Mouse (Mus musculus): ENCODE measurements at regions not wholly inside any gene's neighbourhood (a gene's known extent, or its start where the extent isn't known, plus 50 kb on each side); places are given as distances from the start of the nearest gene placed in this dataset.

GRCm38 (mm10) chr15:51507126-51507525 is 2377.6 kb upstream of the Gm7489 start:
- ATAC-seq (0 out of 2 replicates have a peak, but pooled peaks have one; percentile 31), DNase-seq (no peak)
- Histone ChIP-seq H3K27ac (ENCODE audit: low read depth) (no peak overlapping the region), H3K4me3 (ENCODE audit: low read depth, low read length) (no peak overlapping the region), H3K27me3 (ENCODE audit: insufficient read depth, low read length) (no peaks in the 10 kb centered on the region), H3K9me3 (ENCODE audit: low read length) (no peaks in the 10 kb centered on the region), H3K36me3 (replicated peaks; ENCODE audit: insufficient read depth, low read length) (no peaks in the 10 kb centered on the region), H3K4me2 (ENCODE audit: low read depth, low read length) (no peak overlapping the region), H3K9ac (replicated peaks) (no peak overlapping the region), H3K4me1 (ENCODE audit: insufficient read depth) (no peaks in the 10 kb centered on the region)
- 54% methylated on average over 2 of the region's 2 CpGs for WGBS (ENCODE audit: insufficient replicate concordance)
- TF ChIP-seq EP300 (IDR thresholded peaks at IDR 0.05; ENCODE audit: low read depth) (no peak), CTCF (IDR thresholded peaks at IDR 0.05; ENCODE audit: low read depth) (no peak)

GRCm38 (mm10) chr15:51511319-51511718 is 2373.4 kb upstream of the Gm7489 start:
- Histone ChIP-seq H3K9ac (replicated peaks) (no peak overlapping the region), H3K4me1 (ENCODE audit: insufficient read depth) (no peaks in the 10 kb centered on the region), H3K27me3 (ENCODE audit: insufficient read depth, low read length) (no peaks in the 10 kb centered on the region), H3K27ac (ENCODE audit: low read depth) (no peak overlapping the region), H3K36me3 (replicated peaks; ENCODE audit: insufficient read depth, low read length) (no peaks in the 10 kb centered on the region), H3K4me2 (ENCODE audit: low read depth, low read length) (no peak overlapping the region), H3K4me3 (ENCODE audit: low read depth, low read length) (no peak overlapping the region), H3K9me3 (ENCODE audit: low read length) (no peaks in the 10 kb centered on the region)
- 56% methylated on average over 5 of the region's 5 CpGs for WGBS (ENCODE audit: insufficient replicate concordance)
- TF ChIP-seq EP300 (IDR thresholded peaks at IDR 0.05; ENCODE audit: low read depth): no peak
- no peak for TF ChIP-seq CTCF (IDR thresholded peaks at IDR 0.05; ENCODE audit: low read depth)
- DNase-seq (no peak), ATAC-seq (no peak)

- WGBS (ENCODE audit: insufficient replicate concordance): 66% methylated on average over 5 of the region's 5 CpGs
- Histone ChIP-seq H3K4me2 (ENCODE audit: low read depth, low read length) (no peak overlapping the region), H3K27ac (ENCODE audit: low read depth) (no peak overlapping the region), H3K4me1 (ENCODE audit: insufficient read depth) (peaks cover 4% of the 10 kb centered on the region; the same call in 1 of the 2 replicates), H3K36me3 (replicated peaks; ENCODE audit: insufficient read depth, low read length) (no peaks in the 10 kb centered on the region), H3K4me3 (ENCODE audit: low read depth, low read length) (no peak overlapping the region), H3K27me3 (ENCODE audit: insufficient read depth, low read length) (no peaks in the 10 kb centered on the region), H3K9ac (replicated peaks) (no peak overlapping the region), H3K9me3 (ENCODE audit: low read length) (no peaks in the 10 kb centered on the region)
- DNase-seq (no peak), ATAC-seq (no peak)
- no peak for TF ChIP-seq CTCF (IDR thresholded peaks at IDR 0.05; ENCODE audit: low read depth)
- TF ChIP-seq EP300 (IDR thresholded peaks at IDR 0.05; ENCODE audit: low read depth): no peak
These were observed 2348.4 kb upstream of the Gm7489 start for GRCm38 (mm10) chr15:51536317-51536716.

GRCm38 (mm10) chr15:51551216-51551775 is 2333.4 kb upstream of the Gm7489 start:
- no peak overlapping the region for H3K4me2 ChIP-seq (ENCODE audit: low read depth, low read length)
- H3K9ac ChIP-seq (replicated peaks): no peak overlapping the region
- DNase-seq: no peak
- no peaks in the 10 kb centered on the region for H3K36me3 ChIP-seq (replicated peaks; ENCODE audit: insufficient read depth, low read length)
- no peaks in the 10 kb centered on the region for H3K9me3 ChIP-seq (ENCODE audit: low read length)
- H3K4me3 ChIP-seq (ENCODE audit: low read depth, low read length): no peak overlapping the region
- no peak for ATAC-seq
- no peaks in the 10 kb centered on the region for H3K4me1 ChIP-seq (ENCODE audit: insufficient read depth)
- 75% methylated on average over 4 of the region's 4 CpGs for WGBS (ENCODE audit: insufficient replicate concordance)
- H3K27ac ChIP-seq (ENCODE audit: low read depth): no peak overlapping the region
- H3K27me3 ChIP-seq (ENCODE audit: insufficient read depth, low read length): no peaks in the 10 kb centered on the region
- no peak for TF ChIP-seq EP300 (IDR thresholded peaks at IDR 0.05; ENCODE audit: low read depth)
- no peak for TF ChIP-seq CTCF (IDR thresholded peaks at IDR 0.05; ENCODE audit: low read depth)

- Histone ChIP-seq H3K27ac (ENCODE audit: low read depth) (no peak overlapping the region), H3K4me2 (ENCODE audit: low read depth, low read length) (no peak overlapping the region), H3K4me1 (ENCODE audit: insufficient read depth) (no peaks in the 10 kb centered on the region), H3K27me3 (ENCODE audit: insufficient read depth, low read length) (no peaks in the 10 kb centered on the region), H3K9me3 (ENCODE audit: low read length) (no peaks in the 10 kb centered on the region), H3K36me3 (replicated peaks; ENCODE audit: insufficient read depth, low read length) (no peaks in the 10 kb centered on the region), H3K9ac (replicated peaks) (no peak overlapping the region), H3K4me3 (ENCODE audit: low read depth, low read length) (no peak overlapping the region)
- ATAC-seq: no peak
- TF ChIP-seq CTCF (IDR thresholded peaks at IDR 0.05; ENCODE audit: low read depth) (no peak), EP300 (IDR thresholded peaks at IDR 0.05; ENCODE audit: low read depth) (no peak)
- no peak for DNase-seq
These were observed 2326.5 kb upstream of the Gm7489 start for GRCm38 (mm10) chr15:51558215-51558614.

- no peak for DNase-seq
- no peak overlapping the region for H3K4me2 ChIP-seq (ENCODE audit: low read depth, low read length)
- no peak overlapping the region for H3K9ac ChIP-seq (replicated peaks)
- no peak overlapping the region for H3K4me3 ChIP-seq (ENCODE audit: low read depth, low read length)
- no peak for ATAC-seq
- no peaks in the 10 kb centered on the region for H3K9me3 ChIP-seq (ENCODE audit: low read length)
- no peak overlapping the region for H3K27ac ChIP-seq (ENCODE audit: low read depth)
- H3K27me3 ChIP-seq (ENCODE audit: insufficient read depth, low read length): no peaks in the 10 kb centered on the region
- H3K36me3 ChIP-seq (replicated peaks; ENCODE audit: insufficient read depth, low read length): no peaks in the 10 kb centered on the region
- 70% methylated on average over 3 of the region's 3 CpGs for WGBS (ENCODE audit: insufficient replicate concordance)
- TF ChIP-seq CTCF (IDR thresholded peaks at IDR 0.05; ENCODE audit: low read depth): no peak
- no peaks in the 10 kb centered on the region for H3K4me1 ChIP-seq (ENCODE audit: insufficient read depth)
These were observed 2319.2 kb upstream of the Gm7489 start for GRCm38 (mm10) chr15:51565543-51565942.

- H3K4me2 ChIP-seq (ENCODE audit: low read depth, low read length): no peak overlapping the region
- TF ChIP-seq CTCF (IDR thresholded peaks at IDR 0.05; ENCODE audit: low read depth) (no peak), EP300 (IDR thresholded peaks at IDR 0.05; ENCODE audit: low read depth) (no peak)
- no peaks in the 10 kb centered on the region for H3K27me3 ChIP-seq (ENCODE audit: insufficient read depth, low read length)
- H3K4me3 ChIP-seq (ENCODE audit: low read depth, low read length): no peak overlapping the region
- 82% methylated on average over 1 of the region's 1 CpGs for WGBS (ENCODE audit: insufficient replicate concordance)
- no peak overlapping the region for H3K9ac ChIP-seq (replicated peaks)
- no peaks in the 10 kb centered on the region for H3K4me1 ChIP-seq (ENCODE audit: insufficient read depth)
- no peak for ATAC-seq
- no peak for DNase-seq
- H3K36me3 ChIP-seq (replicated peaks; ENCODE audit: insufficient read depth, low read length): no peaks in the 10 kb centered on the region
- H3K27ac ChIP-seq (ENCODE audit: low read depth): no peak overlapping the region
- no peaks in the 10 kb centered on the region for H3K9me3 ChIP-seq (ENCODE audit: low read length)
These were observed 2314.1 kb upstream of the Gm7489 start for GRCm38 (mm10) chr15:51570631-51571030.
